Mouse (Mus musculus) ES-E14 (cell line): ENCODE results near the gene Tssk2. TPM values are rescaled to one million over a fixed set of nuclear protein-coding genes. Genes with fewer than 3 reads are reported as not detected.
A peak's percentile ranks its signal among the peaks of the same experiment; 100 is the strongest.

Experiments used
- DNase-seq: peaks from one replicate; pipeline ENCODE4 v3.0.0-alpha.2; 2013; ENCODE audit warnings: low read depth, low spot score
- H3K27ac ChIP-seq: 2 replicates; pipeline ENCODE4 v1.5.1; 2012; ENCODE audit warnings: low read depth, mild to moderate bottlenecking, low read length, moderate library complexity, mixed read lengths; ENCODE audit not compliant: poor library complexity, insufficient read depth, severe bottlenecking
- H3K36me3 ChIP-seq: 2 replicates; pipeline ENCODE4 v1.6.1; 2012; ENCODE audit warnings: mild to moderate bottlenecking, low read length, moderate library complexity, mixed read lengths; ENCODE audit not compliant: control insufficient read depth, poor library complexity, insufficient read depth, severe bottlenecking
- H3K4me1 ChIP-seq, 2 experiments: fragments of 150-350 bp in 1 of 2; sonication (generic) in 1 of 2; 2 replicates each; pipeline ENCODE4 v1.6.1; 2012; ENCODE audit warnings: low read length in 2 of 2, mild to moderate bottlenecking in 1 of 2, mixed read lengths in 1 of 2; ENCODE audit not compliant: control insufficient read depth in 2 of 2, insufficient read depth in 2 of 2, poor library complexity in 1 of 2
- H3K4me3 ChIP-seq, 2 experiments: fragments of 150-350 bp in 1 of 2; sonication (generic) in 1 of 2; 2 replicates each; pipeline ENCODE4 v1.5.1; 2012; ENCODE audit warnings: low read length in 2 of 2, low read depth in 1 of 2, mild to moderate bottlenecking in 1 of 2, mixed read lengths in 1 of 2; ENCODE audit not compliant: insufficient read depth in 1 of 2, poor library complexity in 1 of 2, severe bottlenecking in 1 of 2
- H3K9ac ChIP-seq: 2 replicates; pipeline ENCODE4 v1.6.1; 2012; ENCODE audit warnings: low read depth, mild to moderate bottlenecking, low read length, mixed read lengths; ENCODE audit not compliant: poor library complexity, insufficient read depth, severe bottlenecking
- H3K9me3 ChIP-seq: fragments of 150-350 bp; sonication (generic); 2 replicates; pipeline ENCODE4 v1.6.1; 2012; ENCODE audit warnings: low read depth, mild to moderate bottlenecking, low read length; ENCODE audit not compliant: control insufficient read depth, insufficient read depth
- CHD2 ChIP-seq: IDR thresholded peaks from 2 replicates; pipeline ENCODE4 v1.6.1; 2014; ENCODE audit warnings: mild to moderate bottlenecking, low read depth, low read length, inconsistent platforms
- HCFC1 ChIP-seq: IDR thresholded peaks from 2 replicates; pipeline ENCODE4 v1.6.1; 2012; ENCODE audit warnings: low read length, inconsistent platforms, borderline replicate concordance; ENCODE audit not compliant: insufficient read depth
- MAFK ChIP-seq: IDR thresholded peaks from 2 replicates; pipeline ENCODE4 v1.6.1; 2014; ENCODE audit warnings: mild to moderate bottlenecking, low read depth, low read length, inconsistent platforms; ENCODE audit not compliant: insufficient read depth
- ZC3H11A ChIP-seq: IDR thresholded peaks from 2 replicates; pipeline ENCODE4 v1.6.1; 2012; ENCODE audit warnings: low read depth, mild to moderate bottlenecking, inconsistent platforms, low read length, borderline replicate concordance
- ZNF384 ChIP-seq: IDR thresholded peaks from 2 replicates; pipeline ENCODE4 v1.6.1; 2012; ENCODE audit warnings: low read depth, low read length, inconsistent platforms
- in situ Hi-C, 2 experiments: fragments of 600-800 bp; cut with MboI; formaldehyde crosslinking; loops; one replicate each; pipeline ENCODE4 v1.15.1; 2025; ENCODE audit warnings: low sequenced_read_pairs in 2 of 2, inconsistent platforms in 1 of 2; ENCODE audit not compliant: unreplicated experiment in 2 of 2
- total RNA-seq: library from RNA; depleted of rRNA; stranded (reverse); fragments of 300-350 nt; gene quantifications from 2 replicates; pipeline ENCODE4 v1.2.3, GENCODE M21; 2012

The Tssk2 gene
- total RNA-seq, 1 experiment = 0.18 TPM

DNA sequence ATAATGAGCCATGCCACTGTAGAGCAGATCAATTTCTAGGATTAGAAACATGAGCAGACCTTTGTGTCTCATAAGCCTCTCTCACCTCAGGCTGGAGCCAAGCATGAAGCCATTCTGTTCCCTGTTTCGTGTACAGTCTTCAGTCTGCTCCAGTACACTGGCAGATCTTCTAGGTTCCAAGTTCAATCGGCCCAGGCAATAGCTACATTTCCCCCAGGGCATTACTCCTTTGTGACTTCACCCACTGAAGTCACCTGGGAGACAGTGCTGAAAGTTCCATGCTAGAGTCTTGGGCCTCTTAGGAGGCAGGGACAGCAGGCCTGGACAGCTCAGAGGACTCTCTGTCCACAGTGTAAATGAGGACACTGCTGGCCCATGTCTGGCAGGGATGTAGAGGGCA is 4.5 kb upstream of the Tssk2 start, which contains the start of gene Tssk1:
Gene Tssk1 (plus strand): TSS at position 301 of the 400 bp plus-strand sequence.
- no peak within 1 kb of the TSS for H3K9ac ChIP-seq
- H3K4me3 ChIP-seq = no peak within 1 kb of the TSS
- H3K27ac ChIP-seq = no peak within 1 kb of the TSS
- no peak for DNase-seq
- peaks cover 0 to 2% of the 10 kb centered on the region in 2 experiments; a peak in 1 of 4 replicates for H3K4me1 ChIP-seq
- no peaks in the 10 kb centered on the region for H3K9me3 ChIP-seq
- in situ Hi-C loops = no loop called here
- peaks cover 4% of the 10 kb centered on the region; the same call in 1 of the 2 replicates for H3K36me3 ChIP-seq
- TF ChIP-seq CHD2 = no peak
- TF ChIP-seq ZC3H11A = no peak
- no peak for TF ChIP-seq HCFC1
- no peak for TF ChIP-seq MAFK
- TF ChIP-seq ZNF384 = no peak

DNA sequence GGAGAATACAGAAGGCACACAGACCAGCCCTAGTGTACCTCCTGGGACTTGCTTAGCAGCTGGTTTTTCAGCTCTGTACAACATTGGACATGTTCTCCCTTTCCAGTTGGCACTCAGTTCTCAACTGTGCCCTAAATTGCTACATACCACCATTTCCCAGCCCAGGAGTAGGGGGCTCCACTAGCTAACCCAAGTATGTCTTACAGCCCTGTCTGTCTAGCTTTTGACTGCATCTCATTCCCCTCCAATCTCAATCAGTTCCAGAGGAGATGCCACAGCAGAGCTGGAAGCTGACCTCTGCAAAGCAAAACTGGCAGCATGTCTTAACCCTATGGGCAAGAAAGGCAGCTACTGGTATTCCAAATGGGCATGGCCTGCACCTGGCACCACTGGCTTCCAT is 2.3 kb upstream of the Tssk2 start:
- TF ChIP-seq HCFC1 (no peak), ZNF384 (no peak), CHD2 (no peak), MAFK (no peak), ZC3H11A (no peak)
- Histone ChIP-seq H3K9ac (no peak overlapping the region), H3K9me3 (no peaks in the 10 kb centered on the region), H3K4me1 (no peaks in the 10 kb centered on the region), H3K36me3 (peaks cover 2% of the 10 kb centered on the region; the same call in 1 of the 2 replicates), H3K27ac (no peak overlapping the region), H3K4me3 (no peak overlapping the region)
- in situ Hi-C loops = no loop called here
- DNase-seq = no peak

DNA sequence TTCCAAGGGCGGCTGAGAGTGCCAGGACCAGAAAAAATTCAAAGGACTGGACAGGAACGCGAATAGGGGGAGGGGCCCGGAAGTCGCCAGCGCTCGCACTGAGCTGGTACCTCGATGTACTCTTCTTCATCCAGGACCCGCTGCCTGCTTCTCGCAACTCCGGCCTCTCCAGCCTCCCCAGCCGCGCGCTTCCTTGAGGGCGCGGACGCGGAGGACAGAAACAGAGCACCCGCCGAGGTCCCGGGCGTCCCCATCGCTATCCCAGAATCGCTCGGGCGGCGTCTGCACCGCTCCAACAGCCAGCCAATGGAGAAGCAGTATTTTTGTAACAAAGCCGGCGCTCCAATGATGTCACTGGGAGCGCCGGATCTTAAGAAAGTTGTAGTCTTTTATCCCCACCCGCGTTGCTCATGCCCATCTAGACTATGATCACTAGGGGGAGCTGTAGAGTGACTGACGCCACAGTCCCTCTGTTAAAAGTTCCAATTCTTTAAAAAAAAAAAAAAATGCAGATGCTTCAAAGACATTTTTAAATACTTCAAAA is 12.7 kb downstream of the Tssk2 start, which contains the start of gene Ess2:
Gene Ess2 (minus strand): TSS at position 297 of the 544 bp plus-strand sequence.
- TF ChIP-seq MAFK = no peak
- TF ChIP-seq CHD2 = no peak
- peak; percentile 98 for TF ChIP-seq ZNF384
- TF ChIP-seq ZC3H11A = 0 out of 2 replicates have a peak, but pooled peaks have one; percentile 4
- peak; percentile 93 for TF ChIP-seq HCFC1
- peak; percentile 96 for DNase-seq
- peak within 1 kb of the TSS; percentile 90 for H3K9ac ChIP-seq
- H3K4me1 ChIP-seq = peaks cover 0 to 3% of the 10 kb centered on the region in 2 experiments; a peak in 1 of 4 replicates
- in situ Hi-C loops = no loop called here
- H3K27ac ChIP-seq = 0 out of 2 replicates have a peak within 1 kb of the TSS, but pooled peaks have one; percentile 57
- H3K4me3 ChIP-seq = peak within 1 kb of the TSS; percentile 96 to 99
- H3K9me3 ChIP-seq = no peaks in the 10 kb centered on the region
- H3K36me3 ChIP-seq = peaks cover 20% of the 10 kb centered on the region

DNA sequence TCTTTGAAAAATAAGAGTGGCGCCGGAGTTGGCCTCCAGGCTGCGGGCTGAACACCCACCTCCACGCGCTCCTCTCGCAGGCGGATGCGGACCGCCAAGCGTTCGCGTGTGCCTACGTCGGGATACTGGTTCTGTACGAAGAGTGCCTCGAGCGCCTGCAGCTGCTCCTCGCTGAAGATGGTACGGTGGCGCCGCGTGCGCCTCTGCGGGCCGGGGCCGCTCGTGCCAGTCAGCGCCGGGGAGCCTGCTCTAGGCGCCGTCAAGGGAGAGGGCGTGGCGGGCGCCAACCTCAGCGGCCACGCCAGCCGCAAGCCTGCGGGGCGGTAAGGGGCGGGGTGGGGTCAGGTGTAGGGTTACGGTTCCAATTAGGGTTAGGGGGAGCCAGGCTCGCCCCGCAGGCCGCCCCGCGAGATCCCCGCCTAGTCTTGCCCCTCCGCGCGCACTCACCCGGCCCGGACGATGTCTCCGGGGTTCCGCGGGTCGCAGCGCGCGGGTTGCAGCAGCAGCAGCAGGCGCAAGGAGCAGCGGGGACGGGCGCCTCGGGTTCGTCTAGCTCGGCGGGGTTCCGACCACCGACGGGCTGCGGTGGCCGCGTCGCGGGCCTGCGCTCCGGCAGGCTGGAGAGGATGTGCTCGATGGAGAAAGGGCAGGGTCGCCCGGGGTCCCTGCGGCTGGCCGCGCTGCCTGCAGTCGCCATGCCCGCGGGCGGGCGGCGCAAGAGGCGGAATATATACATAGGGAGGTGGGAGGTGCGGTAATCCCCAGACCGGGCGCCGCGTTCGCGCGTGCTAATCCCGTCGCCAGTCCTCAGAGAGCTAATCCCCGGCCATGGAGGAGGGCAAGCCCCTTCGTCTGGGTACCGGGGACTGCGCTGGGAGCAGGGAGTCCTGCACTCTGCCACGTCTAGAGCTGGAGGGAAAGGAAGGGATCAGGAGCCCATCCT is 16.1 kb downstream of the Tssk2 start, which contains the start of gene Gsc2:
Gene Gsc2 (minus strand): TSS at position 753 of the 943 bp plus-strand sequence.
- H3K27ac ChIP-seq = no peak within 1 kb of the TSS
- H3K9me3 ChIP-seq = no peaks in the 10 kb centered on the region
- H3K4me3 ChIP-seq = peak within 1 kb of the TSS; percentile 65 to 75
- H3K4me1 ChIP-seq = peaks cover 0 to 3% of the 10 kb centered on the region in 2 experiments; a peak in 1 of 4 replicates
- TF ChIP-seq HCFC1 = 0 out of 2 replicates have a peak, but pooled peaks have one; percentile 18
- no peak for TF ChIP-seq MAFK
- no peak for TF ChIP-seq CHD2
- TF ChIP-seq ZC3H11A = no peak
- TF ChIP-seq ZNF384 = no peak
- no peak for DNase-seq
- in situ Hi-C loops = no loop called here
- peak within 1 kb of the TSS; percentile 69 for H3K9ac ChIP-seq
- H3K36me3 ChIP-seq = no peaks in the 10 kb centered on the region
